Mouse (Mus musculus) embryonic fibroblast, embryonic 13.5 days (primary cell): ENCODE measurements around the gene Ccdc162. TPM values are rescaled to one million over a fixed set of nuclear protein-coding genes. Genes with fewer than 3 reads are reported as not detected.

Experiments used
- H3K27ac ChIP-seq: 2 replicates; pipeline ENCODE4 v1.5.1; 2012; ENCODE audit warnings: low read length, control low read depth, inconsistent platforms; ENCODE audit not compliant: insufficient read depth
- H3K4me1 ChIP-seq: 2 replicates; pipeline ENCODE4 v1.6.1; 2011; ENCODE audit warnings: low read length; ENCODE audit not compliant: control insufficient read depth, insufficient read depth
- H3K4me3 ChIP-seq: 2 replicates; pipeline ENCODE4 v1.5.1; 2011; ENCODE audit warnings: mild to moderate bottlenecking, control low read depth, low read length; ENCODE audit not compliant: insufficient read depth
- CTCF ChIP-seq: IDR thresholded peaks from 2 replicates; pipeline ENCODE4 v1.5.1; 2011; ENCODE audit warnings: mild to moderate bottlenecking, control low read depth, low read length, moderate library complexity, borderline replicate concordance; ENCODE audit not compliant: insufficient read depth
- POLR2A ChIP-seq: IDR thresholded peaks from 2 replicates; pipeline ENCODE4 v1.6.1; 2011; ENCODE audit warnings: low read depth, mild to moderate bottlenecking, control low read depth, low read length, moderate library complexity
- polyA plus RNA-seq: library from polyadenylated mRNA; stranded (reverse); fragments of >200 nt; gene quantifications from 2 replicates; pipeline ENCODE4 v1.2.4, GENCODE M21; 2011; ENCODE audit warnings: low read depth; ENCODE audit not compliant: missing spikeins, insufficient read length

Ccdc162 gene
- polyA plus RNA-seq, 1 experiment: 0.81 TPM

GRCm38 (mm10) chr10:41699669-41700068, 16.8 kb downstream of the Ccdc162 start:
- H3K27ac ChIP-seq: no peak overlapping the region
- TF ChIP-seq POLR2A (no peak), CTCF (no peak)
- H3K4me1 ChIP-seq: no peaks in the 10 kb centered on the region
- no peak overlapping the region for H3K4me3 ChIP-seq

- no peak overlapping the region for H3K27ac ChIP-seq
- H3K4me3 ChIP-seq: no peak overlapping the region
- no peak for TF ChIP-seq POLR2A
- TF ChIP-seq CTCF: no peak
- no peaks in the 10 kb centered on the region for H3K4me1 ChIP-seq
Measured at GRCm38 (mm10) chr10:41697040-41697439, 19.4 kb downstream of the Ccdc162 start.

GRCm38 (mm10) chr10:41690978-41691377, 25.5 kb downstream of the Ccdc162 start:
- Histone ChIP-seq H3K4me3 (no peak overlapping the region), H3K27ac (no peak overlapping the region), H3K4me1 (no peaks in the 10 kb centered on the region)
- TF ChIP-seq POLR2A (no peak), CTCF (no peak)

- Histone ChIP-seq H3K4me3 (peak overlapping the region; percentile 37), H3K27ac (no peak overlapping the region), H3K4me1 (no peaks in the 10 kb centered on the region)
- peak; percentile 70; the same call in 1 of the 2 replicates for TF ChIP-seq CTCF
- no peak for TF ChIP-seq POLR2A
Measured at GRCm38 (mm10) chr10:41689941-41690887, 26.2 kb downstream of the Ccdc162 start.

- no peak overlapping the region for H3K27ac ChIP-seq
- TF ChIP-seq CTCF (no peak), POLR2A (no peak)
Measured at GRCm38 (mm10) chr10:41684548-41684996, 31.9 kb downstream of the Ccdc162 start.

GRCm38 (mm10) chr10:41682546-41683393, 33.7 kb downstream of the Ccdc162 start:
- TF ChIP-seq CTCF (peak; percentile 66; the same call in 1 of the 2 replicates), POLR2A (no peak)
- Histone ChIP-seq H3K4me1 (no peaks in the 10 kb centered on the region), H3K27ac (no peak overlapping the region), H3K4me3 (no peak overlapping the region)

More at GRCm38 (mm10) chr10:41684548-41684996, 31.9 kb downstream of the Ccdc162 start:
- no peaks in the 10 kb centered on the region for H3K4me1 ChIP-seq
- H3K4me3 ChIP-seq: peak overlapping the region; percentile 6; the same call in 1 of the 2 replicates

GRCm38 (mm10) chr10:41678746-41679360, 37.6 kb downstream of the Ccdc162 start:
- Histone ChIP-seq H3K4me3 (no peak overlapping the region), H3K27ac (no peak overlapping the region), H3K4me1 (no peaks in the 10 kb centered on the region)
- TF ChIP-seq CTCF (peak; percentile 61; the same call in 1 of the 2 replicates), POLR2A (no peak)

- TF ChIP-seq POLR2A (no peak), CTCF (no peak)
- Histone ChIP-seq H3K4me1 (no peaks in the 10 kb centered on the region), H3K27ac (no peak overlapping the region), H3K4me3 (no peak overlapping the region)
Measured at GRCm38 (mm10) chr10:41677396-41677795, 39.0 kb downstream of the Ccdc162 start.

- H3K4me3 ChIP-seq: no peak overlapping the region
- TF ChIP-seq POLR2A (no peak), CTCF (no peak)
- no peaks in the 10 kb centered on the region for H3K4me1 ChIP-seq
- no peak overlapping the region for H3K27ac ChIP-seq
Measured at GRCm38 (mm10) chr10:41676661-41677061, 39.8 kb downstream of the Ccdc162 start.
